Mouse (Mus musculus) ES-Bruce4 (cell line): ENCODE measurements around the gene Nol4l. TPM values are rescaled to one million over a fixed set of nuclear protein-coding genes. Genes with fewer than 3 reads are reported as not detected.

Source experiments
- H3K27ac ChIP-seq: 2 replicates; pipeline ENCODE4 v1.5.1; 2012; ENCODE audit warnings: low read length, inconsistent platforms; ENCODE audit not compliant: insufficient read depth
- H3K27me3 ChIP-seq: 2 replicates; pipeline ENCODE4 v1.6.1; 2012; ENCODE audit warnings: mild to moderate bottlenecking, low read length, inconsistent platforms; ENCODE audit not compliant: control insufficient read depth, poor library complexity, insufficient read depth, severe bottlenecking
- H3K36me3 ChIP-seq: 2 replicates; pipeline ENCODE4 v1.6.1; 2012; ENCODE audit warnings: inconsistent platforms, mild to moderate bottlenecking, low read length, moderate library complexity; ENCODE audit not compliant: control insufficient read depth, poor library complexity, insufficient read depth, severe bottlenecking
- H3K4me1 ChIP-seq: one replicate; pipeline ENCODE4 v1.8.1; 2011; ENCODE audit warnings: low read length; ENCODE audit not compliant: control insufficient read depth, insufficient read depth
- H3K4me3 ChIP-seq: 2 replicates; pipeline ENCODE4 v1.5.1; 2011; ENCODE audit warnings: low read depth, mild to moderate bottlenecking, low read length
- H3K9ac ChIP-seq: 2 replicates; pipeline ENCODE4 v1.6.1; 2012; ENCODE audit warnings: low read depth, mild to moderate bottlenecking, inconsistent platforms; ENCODE audit not compliant: poor library complexity, severe bottlenecking
- H3K9me3 ChIP-seq: replicated peaks from 2 replicates; pipeline ENCODE4 v1.6.1; 2012; ENCODE audit warnings: mild to moderate bottlenecking, low read length, inconsistent platforms; ENCODE audit not compliant: control insufficient read depth, poor library complexity, insufficient read depth, severe bottlenecking
- CTCF ChIP-seq: IDR thresholded peaks from one replicate; pipeline ENCODE4 v1.8.1; 2011; ENCODE audit warnings: low read depth, low read length
- EP300 ChIP-seq: IDR thresholded peaks from 2 replicates; pipeline ENCODE4 v1.6.1; 2011; ENCODE audit warnings: low read depth, low read length; ENCODE audit not compliant: insufficient read depth
- POLR2A ChIP-seq: IDR thresholded peaks from one replicate; pipeline ENCODE4 v1.8.1; 2011; ENCODE audit warnings: low read length; ENCODE audit not compliant: insufficient read depth
- polyA plus RNA-seq: library from polyadenylated mRNA; stranded (reverse); fragments of >200 nt; gene quantifications from 2 replicates; pipeline ENCODE4 v1.2.4, GENCODE M21; 2011; ENCODE audit warnings: low read depth; ENCODE audit not compliant: missing spikeins, insufficient read depth, insufficient read length

Nol4l gene
- polyA plus RNA-seq, 1 experiment, result 11.5 TPM

DNA sequence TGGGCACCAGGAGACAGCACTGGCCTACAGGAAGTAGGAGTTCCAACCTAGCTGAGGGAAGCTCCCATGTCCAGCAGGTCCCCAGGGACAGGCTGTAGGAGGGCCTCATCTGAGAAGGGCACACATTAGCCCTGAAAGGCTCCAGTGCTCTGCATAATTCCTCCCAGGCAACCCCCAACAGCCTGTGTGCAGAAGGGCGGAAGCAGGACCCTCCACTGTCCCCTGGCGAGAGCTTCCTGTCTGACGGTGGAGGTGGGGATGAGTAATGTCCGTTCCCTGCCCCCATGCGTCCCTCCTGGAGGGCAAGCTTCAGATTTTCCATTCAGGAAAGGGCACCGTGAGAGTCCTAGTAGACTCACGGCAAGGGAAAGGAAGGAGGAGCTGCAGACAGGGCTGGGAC lies 97.3 kb downstream of the Nol4l start:
- Histone ChIP-seq H3K9ac (no peak overlapping the region), H3K9me3 (no peaks in the 10 kb centered on the region), H3K4me3 (no peak overlapping the region), H3K4me1 (peaks cover 4% of the 10 kb centered on the region), H3K36me3 (no peaks in the 10 kb centered on the region), H3K27ac (no peak overlapping the region), H3K27me3 (no peaks in the 10 kb centered on the region)
- no peak for TF ChIP-seq POLR2A
- TF ChIP-seq CTCF, result no peak

DNA sequence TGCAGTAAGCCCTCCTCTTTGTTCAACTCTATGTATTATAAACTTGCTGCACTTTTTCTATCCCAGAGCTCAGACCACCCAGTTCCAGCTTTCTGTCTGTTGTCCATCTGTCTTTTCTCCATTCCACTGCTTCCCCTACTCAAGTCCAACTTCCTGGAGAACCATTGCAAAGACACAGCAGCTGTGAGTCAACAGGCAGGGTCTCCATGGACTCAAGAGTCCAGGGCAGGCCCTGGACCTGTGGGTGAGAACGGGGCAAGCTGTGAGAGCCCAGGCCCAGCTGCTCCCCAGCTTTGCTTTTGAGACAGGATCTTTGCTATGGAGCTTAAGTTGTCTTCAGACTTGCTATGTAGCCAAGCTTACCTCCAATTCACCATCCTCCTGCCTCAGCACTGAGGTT lies 99.2 kb downstream of the Nol4l start:
- Histone ChIP-seq H3K9me3 (no peaks in the 10 kb centered on the region), H3K36me3 (no peaks in the 10 kb centered on the region), H3K4me1 (no peaks in the 10 kb centered on the region), H3K27me3 (no peaks in the 10 kb centered on the region), H3K4me3 (no peak overlapping the region), H3K27ac (no peak overlapping the region), H3K9ac (no peak overlapping the region)
- no peak for TF ChIP-seq POLR2A
- TF ChIP-seq CTCF, result no peak
- TF ChIP-seq EP300, result no peak

DNA sequence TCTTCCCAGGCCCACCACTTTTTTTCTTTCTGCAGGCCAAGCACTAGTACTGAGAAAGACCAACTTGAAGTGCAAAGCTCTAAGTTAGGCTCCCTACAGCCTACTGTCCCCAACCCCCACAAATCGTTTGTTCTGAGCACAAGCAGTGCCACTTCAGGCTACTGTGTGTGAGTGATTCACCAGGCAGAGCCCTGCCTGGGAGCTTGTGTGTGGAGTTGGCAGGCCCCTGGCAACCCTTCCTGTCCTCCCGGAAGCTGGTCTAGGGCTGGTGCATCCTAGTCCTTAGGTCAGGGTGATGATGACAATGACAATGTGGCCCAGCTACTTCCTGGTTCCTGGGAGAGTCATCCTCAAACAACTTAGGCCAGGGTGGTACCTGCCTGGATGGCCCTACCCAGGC lies 101.3 kb downstream of the Nol4l start:
- Histone ChIP-seq H3K9ac (no peak overlapping the region), H3K27ac (no peak overlapping the region), H3K27me3 (no peaks in the 10 kb centered on the region), H3K9me3 (no peaks in the 10 kb centered on the region), H3K4me3 (no peak overlapping the region), H3K4me1 (no peaks in the 10 kb centered on the region), H3K36me3 (no peaks in the 10 kb centered on the region)
- no peak for TF ChIP-seq EP300
- no peak for TF ChIP-seq CTCF
- TF ChIP-seq POLR2A, result no peak

DNA sequence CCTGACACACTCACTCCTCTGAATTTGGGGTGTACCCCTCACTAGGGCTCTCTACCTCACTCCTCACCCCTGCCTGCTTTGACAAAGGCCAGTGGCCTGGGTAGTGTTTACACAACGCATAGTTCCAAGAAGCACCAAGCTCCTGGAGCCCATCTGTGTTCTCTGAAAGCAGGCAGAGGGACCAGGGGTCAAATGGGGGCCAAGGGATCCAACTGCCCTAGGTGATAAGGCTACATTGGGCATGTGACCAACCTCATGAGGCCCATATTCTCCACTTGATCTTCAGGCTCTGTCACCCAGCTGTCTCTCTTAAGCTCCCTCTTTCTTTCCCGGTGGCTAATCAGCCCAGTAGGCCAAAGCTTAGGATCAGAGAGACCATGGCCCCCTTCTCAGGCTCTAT lies 102.8 kb downstream of the Nol4l start:
- Histone ChIP-seq H3K4me1 (no peaks in the 10 kb centered on the region), H3K9me3 (no peaks in the 10 kb centered on the region), H3K36me3 (no peaks in the 10 kb centered on the region), H3K9ac (no peak overlapping the region), H3K27me3 (no peaks in the 10 kb centered on the region), H3K27ac (no peak overlapping the region), H3K4me3 (no peak overlapping the region)
- TF ChIP-seq EP300, result no peak
- TF ChIP-seq CTCF, result no peak

DNA sequence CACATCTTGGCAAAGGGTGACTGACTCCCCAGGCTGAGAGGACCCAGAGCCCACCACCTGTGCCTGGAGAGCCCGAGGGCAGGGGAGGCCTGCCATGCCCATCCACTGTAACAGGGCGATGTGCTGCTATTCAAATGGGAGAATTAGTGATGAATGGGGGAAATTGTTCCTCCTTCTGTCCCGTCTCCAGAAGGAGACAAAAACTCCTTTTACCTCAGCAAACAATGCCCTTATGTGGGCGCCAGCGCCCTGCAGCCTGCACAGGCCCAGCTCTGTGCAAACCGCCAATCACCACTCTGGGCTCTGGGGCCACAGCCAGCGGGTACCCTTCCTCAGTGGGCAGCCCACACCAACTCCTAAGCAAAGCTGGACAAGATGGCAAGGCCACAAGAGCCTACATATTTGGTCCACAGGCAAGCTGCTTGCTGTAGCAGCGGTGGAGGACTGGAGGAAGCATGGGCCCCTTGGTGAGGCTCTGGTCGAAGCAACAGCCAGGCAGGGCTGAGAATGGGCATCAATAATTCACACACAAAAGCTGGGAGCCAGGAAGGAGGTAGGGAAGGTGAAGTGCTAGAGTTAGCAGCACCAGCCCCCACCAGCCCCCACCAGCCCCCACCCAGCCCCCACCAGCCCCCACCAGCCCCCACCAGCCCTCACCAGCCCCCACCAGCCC lies 103.6 kb downstream of the Nol4l start:
- Histone ChIP-seq H3K9ac (no peak overlapping the region), H3K27ac (no peak overlapping the region), H3K9me3 (no peaks in the 10 kb centered on the region), H3K27me3 (no peaks in the 10 kb centered on the region), H3K4me1 (no peaks in the 10 kb centered on the region), H3K36me3 (no peaks in the 10 kb centered on the region), H3K4me3 (no peak overlapping the region)
- TF ChIP-seq CTCF (no peak), POLR2A (no peak)

DNA sequence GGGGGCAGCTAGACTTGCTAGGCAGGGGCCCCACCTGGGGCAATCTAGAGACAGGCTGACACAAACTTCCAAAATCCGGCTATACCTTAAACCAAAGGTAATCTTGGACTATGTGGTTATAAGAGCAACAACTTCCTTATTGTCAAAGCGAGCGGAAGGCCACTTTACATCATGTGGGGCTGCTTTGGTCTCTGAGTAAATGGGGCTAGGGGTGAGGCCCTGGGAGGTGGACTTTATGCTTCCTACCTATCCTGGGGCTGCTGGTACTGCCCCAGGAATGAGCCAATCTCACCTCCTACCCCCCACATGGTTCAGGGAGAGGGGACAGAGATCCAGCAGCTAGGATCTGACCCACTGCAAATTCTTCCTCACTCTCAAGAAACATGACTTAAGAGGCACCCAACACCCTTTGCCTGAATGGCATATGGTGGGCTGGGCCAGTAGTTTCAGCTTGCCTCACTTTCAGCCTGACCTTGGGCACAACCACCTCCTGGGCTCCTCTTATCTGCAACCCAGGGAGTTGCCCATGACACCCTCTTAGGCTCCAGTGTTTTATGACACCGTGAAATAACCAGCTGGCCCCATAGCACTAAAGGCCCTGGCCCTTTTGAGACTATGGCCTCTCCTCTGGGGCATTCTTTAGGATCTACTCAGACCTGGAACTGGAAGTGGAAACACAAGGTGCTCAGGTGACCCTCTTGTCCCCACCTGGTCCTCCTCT lies 104.5 kb downstream of the Nol4l start:
- Histone ChIP-seq H3K9ac (no peak overlapping the region), H3K27me3 (no peaks in the 10 kb centered on the region), H3K27ac (no peak overlapping the region), H3K9me3 (no peaks in the 10 kb centered on the region), H3K4me1 (no peaks in the 10 kb centered on the region), H3K36me3 (no peaks in the 10 kb centered on the region), H3K4me3 (no peak overlapping the region)
- TF ChIP-seq EP300 (no peak), POLR2A (no peak), CTCF (no peak)
